Mouse (Mus musculus): Measurements from ENCODE around the gene Ttc32.
A peak's percentile ranks its signal among the peaks of the same experiment; 100 is the strongest.
"Not testable (repeated sequence)": the region's sequence is repeated elsewhere in the genome, so short reads cannot be mapped to it uniquely, and the experiment has no call there.

The Ttc32 gene

GRCm38 (mm10) chr12:9029888-9030723, at the start of gene Ttc32:
Ttc32 (plus strand) TSS chr12:9029997.
- peak; percentile 93 to 96 for DNase-seq

DNA sequence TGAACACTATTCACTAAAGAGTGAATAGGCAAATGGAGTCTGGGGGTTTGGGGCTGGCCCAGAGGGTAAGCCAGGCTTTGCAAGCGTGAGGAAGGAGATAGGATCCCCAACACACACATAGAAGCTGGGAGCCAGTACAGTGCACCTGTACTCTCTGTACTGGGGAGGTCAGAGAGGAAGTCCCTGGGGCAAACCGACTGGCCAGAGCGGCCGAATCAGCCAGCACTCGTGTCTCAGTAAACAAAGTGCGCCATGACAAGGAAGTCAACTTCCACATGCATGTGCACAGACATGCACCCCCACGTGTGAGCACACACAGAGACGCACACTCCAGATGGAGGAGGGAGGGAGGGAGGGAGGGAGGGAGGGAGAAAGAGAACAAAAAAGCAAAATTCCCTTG, 36.6 kb upstream of the Ttc32 start:
- no peak for DNase-seq

- DNase-seq = no peak
Observed at GRCm38 (mm10) chr12:8998318-8998717, 31.5 kb upstream of the Ttc32 start.

DNA sequence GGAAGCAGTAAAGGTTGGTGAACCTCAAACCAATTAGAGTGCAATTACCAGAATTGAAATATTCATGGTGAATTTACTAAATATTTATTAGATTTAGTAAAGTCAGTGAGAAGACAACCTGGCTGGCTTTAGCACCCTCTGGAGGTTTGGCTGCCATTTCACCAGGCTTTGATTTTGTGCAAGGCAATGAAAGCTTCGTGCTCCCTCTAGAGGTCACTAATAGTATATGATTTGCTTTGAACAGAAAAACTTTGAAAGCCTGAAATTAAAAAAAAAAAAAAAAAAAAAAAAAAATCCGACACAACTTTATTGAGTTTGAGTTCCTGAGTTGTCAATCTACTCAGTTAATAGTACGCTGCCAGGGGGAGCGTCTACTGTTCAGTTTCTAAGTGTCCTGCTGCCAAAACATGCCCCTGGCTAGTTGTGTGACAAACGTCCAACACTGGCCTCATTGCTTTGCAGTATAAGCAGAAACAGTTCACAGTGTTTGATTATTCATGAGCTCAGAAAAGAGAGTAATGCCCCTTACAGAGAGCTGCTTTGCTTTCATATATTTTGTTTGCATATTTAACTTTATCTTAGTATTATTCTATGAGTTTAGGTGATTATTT, 27.7 kb upstream of the Ttc32 start:
- DNase-seq = peak; percentile 52 to 55

DNA sequence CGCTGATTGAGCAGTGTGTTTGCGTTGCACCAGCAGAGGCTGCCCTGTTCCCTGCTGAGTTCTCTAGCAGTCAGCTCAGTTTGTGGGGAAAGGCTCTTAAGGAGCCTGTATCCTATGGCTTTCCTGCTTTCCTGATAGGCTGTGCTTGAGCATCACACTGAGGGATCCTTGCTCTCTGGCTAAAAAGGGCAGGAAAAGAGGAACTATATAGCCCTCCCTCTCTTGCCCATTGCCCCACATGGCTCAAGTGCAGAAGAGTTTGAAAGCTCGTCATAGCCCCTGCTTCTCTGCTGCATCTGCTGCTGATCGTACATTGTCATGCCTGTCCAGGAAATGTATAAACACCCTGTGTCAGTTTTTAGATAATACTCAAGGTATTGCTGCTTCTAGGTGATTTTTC, 22.7 kb upstream of the Ttc32 start:
- no peak for DNase-seq

GRCm38 (mm10) chr12:9007811-9008210, 22.0 kb upstream of the Ttc32 start:
- DNase-seq = no peak

- no peak for DNase-seq
Observed at GRCm38 (mm10) chr12:9010311-9010710, 19.5 kb upstream of the Ttc32 start.

DNA sequence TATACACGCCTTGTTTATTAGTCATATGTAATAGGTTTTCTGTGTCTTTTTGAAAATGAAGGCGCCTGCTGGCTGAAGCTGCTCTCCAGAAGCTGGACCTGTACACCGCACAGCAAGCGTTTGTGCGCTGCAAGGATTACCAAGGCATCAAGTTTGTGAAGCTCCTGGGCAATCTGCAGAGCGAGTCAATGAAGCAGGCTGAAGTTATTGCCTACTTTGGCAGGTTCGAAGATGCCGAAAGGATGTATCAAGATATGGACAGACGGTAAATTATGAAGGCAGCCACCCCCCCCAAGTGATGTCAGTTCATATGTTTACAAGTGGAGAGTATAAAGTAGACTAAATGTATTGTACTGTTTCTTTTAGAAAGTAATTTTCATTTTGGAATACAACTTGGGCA, 13.4 kb upstream of the Ttc32 start:
- no peak for DNase-seq

GRCm38 (mm10) chr12:9020431-9020830, 9.4 kb upstream of the Ttc32 start:
- no peak for DNase-seq

GRCm38 (mm10) chr12:9020986-9021385, 8.8 kb upstream of the Ttc32 start:
- no peak for DNase-seq

GRCm38 (mm10) chr12:9023031-9023430, 6.8 kb upstream of the Ttc32 start:
- DNase-seq = no peak

GRCm38 (mm10) chr12:9024071-9024470, 5.7 kb upstream of the Ttc32 start:
- DNase-seq = no peak

DNA sequence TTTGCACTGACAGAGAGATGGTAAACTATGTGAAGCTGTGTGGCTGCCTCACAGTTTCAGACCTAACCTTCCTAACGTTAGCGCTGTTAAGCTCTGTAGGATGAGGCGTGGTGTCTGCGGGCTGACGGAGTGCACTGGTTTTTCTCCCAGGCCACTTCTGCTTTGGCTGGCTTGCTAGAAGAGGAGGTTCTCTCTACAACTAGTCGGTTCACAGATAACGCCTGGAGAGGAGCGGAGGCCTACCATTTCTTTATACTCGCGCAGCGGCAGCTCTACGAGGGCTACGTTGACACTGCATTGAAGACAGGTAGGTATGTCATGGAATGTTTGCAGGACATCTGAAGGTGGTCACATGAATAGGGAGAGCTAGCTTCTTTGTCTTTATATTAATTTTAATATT, 5.1 kb upstream of the Ttc32 start:
- no peak for DNase-seq

- DNase-seq = no peak
Observed at GRCm38 (mm10) chr12:9026843-9027242, 3.0 kb upstream of the Ttc32 start.

GRCm38 (mm10) chr12:9028816-9029215, 981 bp upstream of the Ttc32 start:
- DNase-seq = not testable (repeated sequence)

GRCm38 (mm10) chr12:9029506-9029887, 300 bp upstream of the Ttc32 start:
- DNase-seq = no peak

- no peak for DNase-seq
Observed at GRCm38 (mm10) chr12:9031166-9031565, 1.4 kb downstream of the Ttc32 start.

DNA sequence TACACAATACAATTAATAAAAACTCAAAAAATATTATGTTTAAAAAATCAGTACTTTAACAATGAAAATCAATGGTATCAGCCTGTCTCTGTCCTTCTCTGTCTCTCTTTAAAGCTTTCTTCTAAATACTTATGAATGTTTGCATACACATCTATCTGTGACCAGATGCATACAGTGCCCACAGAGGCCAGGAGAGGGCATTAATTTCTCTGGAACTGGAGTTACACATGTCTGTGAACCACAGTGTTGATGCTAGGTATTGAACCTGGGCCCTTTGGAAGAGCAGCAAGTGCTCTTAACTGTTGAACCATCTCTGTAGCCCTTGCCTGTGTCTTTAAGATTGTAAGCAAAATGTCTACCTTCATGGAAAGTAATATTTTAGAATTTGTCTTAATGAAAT, 3.3 kb downstream of the Ttc32 start:
- DNase-seq = no peak

DNA sequence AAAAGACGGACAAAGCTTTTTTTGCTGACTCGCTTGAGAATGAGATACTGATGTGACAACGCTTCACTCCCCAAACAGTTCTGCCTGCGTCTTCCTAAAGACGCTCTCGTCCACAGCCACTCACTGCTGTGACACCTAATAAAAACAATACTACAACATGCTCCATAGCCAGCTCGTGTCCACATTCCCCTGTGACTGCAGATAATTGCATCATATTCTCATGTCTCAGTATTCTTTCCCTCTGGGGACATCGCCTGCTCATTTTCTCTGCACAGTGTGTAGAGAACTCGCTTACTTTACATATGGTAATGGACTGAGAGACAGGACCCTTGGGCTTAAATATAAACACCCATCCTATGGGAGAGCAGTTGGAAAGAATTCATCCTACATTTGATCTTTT, 6.6 kb downstream of the Ttc32 start:
- no peak for DNase-seq

- DNase-seq = no peak
Observed at GRCm38 (mm10) chr12:9040177-9040576, 10.4 kb downstream of the Ttc32 start.

GRCm38 (mm10) chr12:9040686-9041085, 10.9 kb downstream of the Ttc32 start:
- no peak for DNase-seq

DNA sequence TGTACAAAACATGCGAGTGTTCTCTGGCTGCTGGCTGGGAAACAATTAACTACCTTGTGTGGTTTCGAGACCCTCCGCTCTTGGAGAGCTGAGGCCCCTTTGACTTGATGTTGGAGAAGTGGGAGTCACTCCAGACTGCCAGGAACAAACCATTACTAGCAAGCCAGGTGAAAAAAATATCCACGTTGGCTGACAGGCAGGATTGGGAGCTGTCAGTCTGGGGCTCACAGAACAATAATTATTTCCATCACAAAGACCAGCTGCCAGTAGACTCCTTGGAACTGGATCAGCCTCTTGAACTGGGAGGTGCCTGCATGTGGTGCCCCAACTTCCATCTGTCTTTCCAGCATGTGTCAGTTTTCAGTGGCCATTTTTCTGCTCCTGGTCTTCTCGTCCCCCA, 12.5 kb downstream of the Ttc32 start:
- DNase-seq = no peak

- DNase-seq = no peak
Observed at GRCm38 (mm10) chr12:9042759-9043158, 13.0 kb downstream of the Ttc32 start.

- no peak for DNase-seq
Observed at GRCm38 (mm10) chr12:9044666-9045065, 14.9 kb downstream of the Ttc32 start.

DNA sequence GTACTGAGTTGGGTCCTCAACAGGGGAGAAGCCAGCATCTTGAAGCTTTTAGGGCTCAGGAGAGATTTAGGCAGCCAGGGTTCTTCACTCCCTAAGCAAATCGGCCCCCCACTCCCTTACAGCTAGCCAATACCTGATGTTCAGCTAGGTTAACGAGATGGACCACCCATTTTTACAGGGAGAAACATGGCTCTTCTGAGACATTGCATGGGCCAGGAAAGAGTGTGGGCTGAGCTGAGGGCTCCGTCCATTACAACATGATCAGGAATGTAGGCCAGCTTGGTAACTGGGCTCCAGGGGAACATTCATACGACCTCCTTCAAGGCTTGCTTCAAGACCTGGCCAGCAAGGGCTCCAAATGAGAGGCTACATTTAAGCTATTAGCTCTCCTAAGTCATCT, 16.9 kb downstream of the Ttc32 start:
- no peak for DNase-seq

Data from cerebellum, postnatal 36 days (tissue).